Mouse (Mus musculus) kidney, adult 2 months (tissue): ENCODE results near the gene Dcst2. TPM values are rescaled to one million over a fixed set of nuclear protein-coding genes. Genes with fewer than 3 reads are reported as not detected.

Experiments
- DNase-seq: peaks from one replicate; pipeline ENCODE4 v3.0.0; 2021
- H3K27ac ChIP-seq: fragments of 200-500 bp; 2 replicates; pipeline ENCODE4 v1.5.1; 2012; ENCODE audit warnings: low read depth, low read length, control low read depth, inconsistent platforms; ENCODE audit not compliant: insufficient read depth
- H3K27me3 ChIP-seq: fragments of 200-500 bp; replicated peaks from 2 replicates; pipeline ENCODE4 v1.6.1; 2012; ENCODE audit warnings: mild to moderate bottlenecking, moderate library complexity, low read length, inconsistent platforms; ENCODE audit not compliant: control insufficient read depth, insufficient read depth
- H3K36me3 ChIP-seq: fragments of 200-500 bp; 2 replicates; pipeline ENCODE4 v1.6.1; 2012; ENCODE audit warnings: mild to moderate bottlenecking, moderate library complexity, low read length, inconsistent platforms; ENCODE audit not compliant: control insufficient read depth, insufficient read depth
- H3K4me1 ChIP-seq: fragments of 200-500 bp; 2 replicates; pipeline ENCODE4 v1.6.1; 2011; ENCODE audit warnings: low read length; ENCODE audit not compliant: control insufficient read depth, insufficient read depth
- H3K4me3 ChIP-seq: fragments of 200-500 bp; 2 replicates; pipeline ENCODE4 v1.5.1; 2011; ENCODE audit warnings: mild to moderate bottlenecking, low read depth, low read length, control low read depth; ENCODE audit not compliant: insufficient read depth
- CTCF ChIP-seq: fragments of 200-500 bp; conservative IDR thresholded peaks from 2 replicates; pipeline ENCODE4 v1.5.1; 2011; ENCODE audit warnings: low read depth, mild to moderate bottlenecking, control low read depth, low read length, moderate library complexity, mixed read lengths; ENCODE audit not compliant: insufficient read depth, insufficient read length
- POLR2A ChIP-seq: fragments of 200-500 bp; IDR thresholded peaks from one replicate; pipeline ENCODE4 v1.6.1; 2011; ENCODE audit warnings: low read depth, low read length, control low read depth
- WGBS: fragments of 180-500 bp; shearing (Covaris S2); methylation state at CpG from one replicate; pipeline ENCODE4 v1.1.7; 2018; 5-methylcytosine and 5-hydroxymethylcytosine counted together
- polyA plus RNA-seq: library from polyadenylated mRNA; depleted of rRNA; stranded (reverse); fragments of >200 nt; gene quantifications from 2 replicates; pipeline ENCODE4 v1.2.3, GENCODE M21; 2012; rRNA removed

Dcst2 gene
- 0.38 and 0.41 TPM in 2 replicates for polyA plus RNA-seq

DNA sequence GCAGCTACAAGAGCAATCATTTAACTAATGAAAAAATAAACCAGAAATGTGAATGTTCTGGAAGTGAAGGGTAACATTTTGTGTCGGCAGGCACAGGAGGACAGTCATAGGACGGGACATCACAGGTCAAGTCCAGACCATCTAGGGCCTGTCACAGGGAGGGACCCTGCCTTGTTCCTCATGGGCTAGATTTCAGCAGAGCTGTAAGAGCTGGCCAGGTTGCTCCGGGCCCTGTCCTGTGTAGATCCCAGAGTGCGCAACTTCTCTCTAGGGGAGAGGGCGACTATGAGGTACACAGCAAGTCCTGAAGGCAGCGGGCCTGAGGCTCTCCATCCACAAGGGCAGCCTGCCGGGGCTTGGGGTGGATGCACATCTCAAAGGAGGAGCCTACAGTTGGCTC is at the start of gene Dcst2:
Gene Dcst2 (plus strand): TSS at position 301 of the 400 bp plus-strand sequence.
- H3K4me3 ChIP-seq, result no peak within 1 kb of the TSS
- 91% methylated on average over 7 of the region's 7 CpGs for WGBS
- H3K36me3 ChIP-seq, result no peaks in the 10 kb centered on the region
- no peak within 1 kb of the TSS for H3K27ac ChIP-seq
- no peaks in the 10 kb centered on the region for H3K4me1 ChIP-seq
- no peaks in the 10 kb centered on the region for H3K27me3 ChIP-seq
- no peak for DNase-seq
- no peak for TF ChIP-seq CTCF
- TF ChIP-seq POLR2A, result no peak

GRCm38 (mm10) chr3:89314340-89314739 is 47.4 kb upstream of the Dcst2 start:
- H3K27ac ChIP-seq, result no peak overlapping the region
- no peaks in the 10 kb centered on the region; the same call in 1 of the 2 replicates for H3K27me3 ChIP-seq
- DNase-seq, result no peak
- no peak overlapping the region for H3K4me3 ChIP-seq
- no peaks in the 10 kb centered on the region for H3K36me3 ChIP-seq
- no peak for TF ChIP-seq POLR2A
- TF ChIP-seq CTCF, result no peak
- 74% methylated on average over 5 of the region's 5 CpGs for WGBS
- H3K4me1 ChIP-seq, result no peaks in the 10 kb centered on the region

- 51% methylated on average over 2 of the region's 2 CpGs for WGBS
- Histone ChIP-seq H3K4me1 (no peaks in the 10 kb centered on the region), H3K27ac (no peak overlapping the region), H3K4me3 (no peak overlapping the region), H3K36me3 (no peaks in the 10 kb centered on the region), H3K27me3 (peaks cover 3% of the 10 kb centered on the region)
- DNase-seq, result no peak
- TF ChIP-seq CTCF (no peak), POLR2A (no peak)
Measured at GRCm38 (mm10) chr3:89314791-89315190, 47.0 kb upstream of the Dcst2 start.

GRCm38 (mm10) chr3:89315195-89315929 is 46.4 kb upstream of the Dcst2 start:
- WGBS, result 7% methylated on average over 26 of the region's 26 CpGs
- TF ChIP-seq POLR2A (no peak), CTCF (peak; percentile 75)
- peak; percentile 80 for DNase-seq
- Histone ChIP-seq H3K27me3 (peaks cover 3% of the 10 kb centered on the region), H3K27ac (no peak overlapping the region), H3K36me3 (no peaks in the 10 kb centered on the region), H3K4me1 (peaks cover 3% of the 10 kb centered on the region), H3K4me3 (peak overlapping the region; percentile 17; the same call in 1 of the 2 replicates)

- Histone ChIP-seq H3K27me3 (peaks cover 7% of the 10 kb centered on the region), H3K27ac (no peak overlapping the region), H3K4me3 (no peak overlapping the region), H3K4me1 (peaks cover 6% of the 10 kb centered on the region), H3K36me3 (no peaks in the 10 kb centered on the region)
- no peak for TF ChIP-seq CTCF
- no peak for TF ChIP-seq POLR2A
- no peak for DNase-seq
- 13% methylated on average over 40 of the region's 40 CpGs for WGBS
Measured at GRCm38 (mm10) chr3:89315930-89316831, 45.6 kb upstream of the Dcst2 start.

DNA sequence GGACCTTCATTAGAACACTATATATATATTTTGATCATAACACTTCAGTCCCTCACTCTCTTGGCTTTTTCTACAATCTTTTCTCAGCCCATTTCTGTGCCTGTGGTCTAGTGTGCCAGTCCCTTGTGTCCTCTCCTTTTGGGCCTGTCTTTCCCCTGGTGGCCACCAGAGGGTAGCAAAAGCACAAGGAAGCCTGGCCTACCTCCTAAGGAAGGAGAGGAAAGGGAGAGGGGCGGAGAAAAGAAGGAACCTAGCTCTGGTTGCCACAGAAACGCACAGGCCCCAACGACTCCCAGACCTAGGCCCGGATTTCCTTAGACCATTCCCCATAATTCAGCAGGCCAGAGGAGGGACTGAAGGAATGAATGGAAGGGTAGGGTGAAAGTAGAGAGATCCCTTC is 44.9 kb upstream of the Dcst2 start:
- Histone ChIP-seq H3K4me3 (no peak overlapping the region), H3K36me3 (no peaks in the 10 kb centered on the region), H3K4me1 (peaks cover 10% of the 10 kb centered on the region), H3K27me3 (peaks cover 7% of the 10 kb centered on the region), H3K27ac (no peak overlapping the region)
- peak; percentile 93 for DNase-seq
- 2% methylated on average over 4 of the region's 4 CpGs for WGBS
- peak; percentile 95 for TF ChIP-seq CTCF
- no peak for TF ChIP-seq POLR2A

- DNase-seq, result no peak
- H3K36me3 ChIP-seq, result no peaks in the 10 kb centered on the region
- H3K4me1 ChIP-seq, result peaks cover 14% of the 10 kb centered on the region
- no peak overlapping the region for H3K27ac ChIP-seq
- WGBS, result 69% methylated on average over 6 of the region's 6 CpGs
- H3K27me3 ChIP-seq, result peaks cover 7% of the 10 kb centered on the region
- H3K4me3 ChIP-seq, result no peak overlapping the region
- TF ChIP-seq CTCF, result no peak
- TF ChIP-seq POLR2A, result no peak
Measured at GRCm38 (mm10) chr3:89317246-89317645, 44.5 kb upstream of the Dcst2 start.
